Mouse (Mus musculus) lung, postnatal 36 days (tissue): ENCODE measurements around the gene Tmem165.

Experiments used
- DNase-seq: peaks from one replicate; pipeline ENCODE4 v3.0.0; 2022; ENCODE audit warnings: mixed read lengths

Tmem165 gene

DNA sequence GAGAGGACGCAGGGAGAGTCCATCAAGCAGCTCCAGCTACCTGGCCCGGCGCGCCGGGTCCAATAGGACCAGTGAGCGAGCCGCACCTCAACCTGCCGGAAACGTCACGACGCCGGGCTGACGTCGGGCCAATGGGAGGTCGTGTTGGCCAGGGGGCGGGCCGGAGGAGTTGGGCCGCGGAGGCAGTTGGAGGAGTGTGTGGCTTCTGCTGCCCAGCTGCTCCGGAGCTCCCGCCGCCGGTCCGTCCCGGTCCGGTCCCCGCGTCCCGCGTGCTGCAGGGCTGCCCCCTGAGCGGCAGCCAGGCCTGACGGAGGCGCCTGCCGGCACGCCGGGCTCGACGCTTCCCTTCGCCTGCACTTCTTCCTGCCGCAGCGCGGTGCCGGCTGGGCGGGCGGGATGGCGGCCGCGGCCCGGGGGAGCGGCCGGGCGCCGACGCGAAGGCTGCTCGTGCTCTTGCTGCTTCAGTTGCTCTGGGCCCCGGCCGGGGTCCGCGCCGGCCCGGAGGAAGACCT is at the start of gene Tmem165:
Tmem165 (plus strand) TSS at position 131 of the 512 bp plus-strand sequence.
- peak; percentile 96 for DNase-seq

DNA sequence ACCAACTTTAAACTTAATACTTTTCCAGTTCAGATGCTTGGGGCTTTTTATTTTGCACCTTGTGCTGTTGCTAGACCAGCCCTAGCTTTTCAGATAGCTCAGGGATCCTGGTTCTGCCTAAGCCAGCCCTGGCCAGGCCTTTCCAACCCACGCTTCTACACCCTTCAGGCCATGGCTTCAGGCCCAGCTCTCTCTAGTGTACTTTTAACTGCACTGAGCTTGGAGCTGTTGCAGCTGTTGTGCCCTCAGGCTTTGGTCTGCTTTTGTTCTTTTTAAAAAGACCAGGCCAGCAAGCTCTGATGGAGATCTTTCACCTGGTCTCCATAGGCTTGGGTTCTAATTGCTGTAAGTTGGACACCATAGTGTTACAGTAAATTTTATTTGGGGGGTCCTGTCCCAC is 48.0 kb upstream of the Tmem165 start:
- peak; percentile 63 for DNase-seq

DNA sequence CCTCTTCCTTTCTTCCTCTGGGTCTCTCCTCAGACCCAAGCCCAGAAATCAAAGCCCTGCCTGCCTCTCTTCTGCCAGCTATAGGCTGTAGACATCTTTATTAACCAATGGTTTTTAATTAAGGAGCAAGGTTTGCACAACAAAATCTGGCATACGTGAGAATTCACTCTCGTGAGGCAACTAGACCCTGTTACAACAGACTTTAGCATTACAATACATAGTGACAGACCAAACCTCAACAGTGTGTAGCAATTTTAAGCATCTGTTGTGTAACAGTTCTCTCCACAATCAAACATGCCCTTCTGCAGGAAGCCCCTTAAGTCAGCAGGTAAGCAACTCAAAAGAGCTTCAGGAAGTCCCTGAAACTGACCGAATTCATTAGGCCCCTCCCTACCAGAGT is 47.4 kb upstream of the Tmem165 start:
- peak; percentile 40 for DNase-seq

DNA sequence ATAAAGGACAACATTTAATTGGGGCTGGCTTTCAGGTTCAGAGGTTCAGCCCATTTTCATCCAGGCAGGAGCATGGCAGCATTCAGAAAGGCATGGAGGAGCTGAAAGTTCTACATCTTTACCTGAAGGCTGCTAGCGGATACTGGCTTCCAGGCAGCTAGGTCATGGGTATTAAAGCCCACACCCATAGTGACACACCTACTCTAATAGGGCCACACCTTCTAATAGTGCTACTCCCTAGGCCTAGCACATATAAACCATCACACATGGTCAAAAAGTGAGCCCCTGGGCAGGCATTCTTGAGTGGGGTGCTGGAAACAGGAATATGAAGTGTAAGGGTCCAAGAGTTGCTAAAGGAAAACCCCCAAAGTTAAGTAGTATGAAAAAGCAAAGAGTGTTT is 46.1 kb upstream of the Tmem165 start:
- no peak for DNase-seq

DNA sequence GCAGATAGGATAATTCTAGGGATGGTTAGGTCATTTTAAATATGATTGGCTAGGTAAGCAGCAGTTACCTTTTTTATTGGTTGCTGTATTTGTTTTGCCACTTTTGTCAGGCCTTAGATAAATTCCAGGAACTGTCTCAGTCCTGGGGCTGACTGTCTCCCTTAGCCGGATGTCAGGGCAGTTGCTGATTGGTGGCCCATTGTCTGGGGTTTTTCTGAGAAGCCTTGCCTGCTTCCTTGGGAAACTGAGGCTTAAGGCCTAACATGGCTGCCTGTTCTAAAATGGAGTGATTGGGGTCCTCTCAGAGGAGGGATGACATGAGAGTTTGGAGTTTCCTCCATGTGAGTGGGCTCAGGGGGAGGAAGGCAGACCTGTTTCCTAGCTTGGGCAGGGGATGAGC is 45.6 kb upstream of the Tmem165 start:
- no peak for DNase-seq

DNA sequence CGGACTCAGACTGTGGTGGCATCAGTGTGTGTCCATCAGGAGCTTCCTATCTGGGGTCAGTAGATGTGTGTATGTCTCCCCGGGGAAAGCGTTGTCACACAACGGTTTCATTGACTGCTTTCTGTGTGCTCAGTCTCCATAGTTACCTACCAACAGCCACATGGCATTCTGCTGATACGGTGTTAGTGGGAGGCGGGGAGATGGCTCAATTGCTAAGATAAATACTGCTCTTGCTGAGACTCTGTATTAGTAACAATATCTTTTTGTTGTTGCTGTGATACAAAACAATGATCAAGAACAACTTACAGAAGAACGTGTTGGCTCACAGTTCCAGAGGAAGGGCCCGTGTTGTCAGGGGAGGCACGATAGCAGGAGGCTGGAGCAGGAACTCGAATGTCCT is 45.2 kb upstream of the Tmem165 start:
- DNase-seq: peak; percentile 7

DNA sequence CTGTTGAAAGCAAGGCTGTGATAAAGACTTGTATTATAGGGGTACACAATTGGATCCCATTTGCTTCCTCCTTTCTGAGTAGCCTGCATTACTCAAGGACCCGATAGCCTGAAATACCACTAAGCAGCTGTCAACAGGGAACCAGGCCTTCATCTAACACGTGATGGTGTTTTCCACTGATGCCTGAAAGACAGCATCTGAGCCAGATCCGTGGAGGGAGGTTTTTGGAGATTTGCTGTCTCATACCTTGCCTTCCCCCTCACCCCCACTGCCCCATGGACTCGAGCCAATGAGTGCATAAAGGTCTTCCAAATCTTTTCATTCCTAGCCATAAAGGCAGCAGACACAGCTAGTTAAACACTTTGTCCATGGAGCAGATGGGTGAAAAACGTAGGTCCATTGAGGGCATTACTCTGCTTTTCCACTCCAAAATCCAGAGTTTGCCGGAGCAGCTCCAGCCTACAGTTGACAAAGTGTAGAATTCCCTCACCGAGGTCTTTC is 44.5 kb upstream of the Tmem165 start:
- peak; percentile 47 for DNase-seq

DNA sequence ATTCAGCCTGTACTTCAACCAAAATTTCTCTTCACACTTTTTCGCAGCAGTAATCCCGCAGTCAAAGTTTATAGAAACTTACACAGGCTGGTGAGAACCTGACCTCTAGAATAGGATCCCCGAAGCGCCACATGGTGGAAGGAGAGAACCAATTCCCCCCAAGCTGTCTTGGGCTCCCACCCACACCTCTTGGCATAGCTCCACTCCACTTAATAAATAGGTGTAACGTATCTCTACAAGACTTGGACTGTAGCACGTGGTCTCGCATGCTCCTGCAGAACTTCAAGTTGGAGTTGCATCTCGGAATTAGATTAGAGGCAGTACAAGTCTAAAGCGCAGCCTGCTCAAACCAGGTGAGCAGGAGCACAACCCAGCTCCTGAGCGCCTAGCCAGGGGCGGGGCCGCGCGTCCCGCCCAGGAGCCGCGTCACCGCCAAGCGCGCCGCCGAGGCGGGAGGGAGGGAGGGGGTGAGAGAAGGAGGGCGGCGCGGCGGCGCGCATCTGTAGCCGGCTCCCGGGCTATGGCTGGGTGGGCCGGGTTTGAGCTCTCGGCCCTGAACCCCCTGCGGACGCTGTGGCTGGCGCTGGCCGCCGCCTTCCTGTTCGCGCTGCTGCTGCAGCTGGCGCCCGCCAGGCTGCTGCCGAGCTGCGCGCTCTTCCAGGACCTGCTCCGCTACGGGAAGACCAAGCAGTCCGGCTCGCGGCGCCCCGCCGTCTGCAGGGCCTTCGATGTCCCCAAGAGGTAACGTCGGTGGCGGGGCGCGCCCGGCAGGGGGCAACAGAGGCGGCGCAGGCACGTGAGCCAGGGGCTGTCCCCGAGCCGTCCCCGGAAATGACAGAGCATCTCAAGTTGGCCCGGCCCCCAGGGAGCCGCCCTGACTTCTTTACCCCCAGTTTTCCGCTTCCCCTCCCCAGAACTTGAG is 43.6 kb upstream of the Tmem165 start, which contains the start of gene Srd5a3:
Srd5a3 (plus strand) TSS at position 464 of the 922 bp plus-strand sequence.
- peak; percentile 98 for DNase-seq

DNA sequence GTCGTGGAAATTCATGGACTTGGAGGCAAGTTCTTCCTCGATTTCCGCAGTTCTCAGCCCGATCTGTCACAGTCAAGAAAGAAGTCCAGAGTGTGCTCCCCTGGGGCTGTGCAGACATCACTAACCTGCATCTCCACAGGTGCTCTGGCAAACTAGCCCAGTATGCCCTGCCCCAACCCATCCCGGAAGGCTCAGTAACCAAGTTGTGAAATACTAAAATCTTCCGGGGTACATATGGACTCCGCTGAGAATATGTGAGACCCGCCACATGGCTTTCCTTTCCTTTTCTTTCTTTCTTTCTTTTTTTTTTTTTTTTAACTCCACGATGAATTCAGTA is 43.0 kb upstream of the Tmem165 start:
- DNase-seq: no peak

DNA sequence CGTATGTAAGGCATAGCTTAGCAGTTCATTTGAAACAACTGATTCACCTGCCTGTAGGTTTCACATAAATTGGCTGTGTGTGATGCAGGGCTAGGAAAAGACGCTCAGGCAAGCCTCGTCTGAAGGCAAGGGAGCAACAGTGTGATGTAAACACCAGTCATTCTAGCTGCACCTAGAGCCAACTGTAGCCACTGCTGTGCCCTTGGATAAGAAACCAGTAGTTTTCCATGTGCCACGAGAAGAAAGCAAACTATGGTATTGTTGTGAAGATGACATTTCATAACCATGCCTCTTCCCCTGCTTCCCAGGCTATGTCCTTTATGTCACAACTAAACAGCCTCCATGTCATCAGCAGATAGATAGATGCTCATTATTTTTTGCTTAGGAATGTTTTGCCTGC is 40.3 kb upstream of the Tmem165 start:
- DNase-seq: no peak

DNA sequence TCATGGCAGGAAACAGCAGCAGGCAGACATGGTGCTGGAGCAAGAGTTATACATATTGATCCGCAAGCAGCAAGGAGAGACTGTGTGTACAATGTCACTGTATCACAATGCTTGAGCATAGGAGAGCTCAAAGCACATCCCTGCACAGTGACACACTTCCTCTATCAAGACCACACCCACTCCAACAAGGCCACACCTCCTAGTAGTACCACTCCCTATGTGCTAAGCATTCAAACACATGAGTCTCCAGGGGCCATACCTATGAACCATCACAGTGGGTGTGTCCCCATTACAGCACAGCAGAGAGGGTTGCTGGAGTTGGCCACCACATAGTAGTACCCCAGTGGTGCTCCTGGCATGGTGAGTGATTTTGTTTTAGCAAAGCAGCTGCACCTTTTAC is 37.3 kb upstream of the Tmem165 start:
- no peak for DNase-seq

DNA sequence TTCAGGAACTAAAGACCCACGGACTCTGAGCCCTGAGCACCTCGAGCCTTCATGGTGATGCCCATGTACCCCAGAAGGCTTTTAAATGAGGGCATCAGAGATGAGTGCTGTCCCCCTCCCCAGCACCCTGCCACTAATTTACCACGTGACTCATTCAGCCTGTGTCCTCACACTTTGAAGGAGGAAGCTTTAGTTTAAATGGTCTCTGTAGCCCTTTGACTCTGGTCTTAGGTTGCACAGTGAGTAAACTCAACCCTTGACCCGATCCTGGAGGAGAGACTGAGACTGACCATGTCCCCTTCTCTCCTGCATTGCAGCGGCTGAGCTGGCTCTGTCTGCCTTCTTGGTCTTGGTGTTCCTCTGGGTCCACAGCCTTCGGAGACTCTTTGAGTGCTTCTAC is 34.2 kb upstream of the Tmem165 start:
- DNase-seq: no peak

DNA sequence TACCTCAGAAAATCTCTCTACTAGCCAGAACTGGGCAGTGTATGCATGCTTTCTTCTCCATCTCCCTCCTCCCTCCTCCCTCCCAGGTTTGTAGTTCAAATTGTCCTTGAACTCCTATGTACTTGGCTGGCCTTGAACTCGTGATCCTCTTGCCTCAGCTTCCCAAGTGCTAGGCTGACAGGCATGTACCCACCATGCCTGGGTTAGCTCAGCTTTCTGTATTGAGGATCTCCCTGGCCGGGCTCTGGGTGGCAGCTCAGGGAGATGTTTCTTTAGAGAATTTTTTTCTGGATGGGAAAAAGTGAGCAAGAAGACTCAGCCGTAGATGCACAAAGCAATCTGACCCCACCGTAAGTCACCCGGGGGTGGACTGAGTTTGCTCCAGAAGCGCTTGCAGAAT is 30.7 kb upstream of the Tmem165 start:
- no peak for DNase-seq

DNA sequence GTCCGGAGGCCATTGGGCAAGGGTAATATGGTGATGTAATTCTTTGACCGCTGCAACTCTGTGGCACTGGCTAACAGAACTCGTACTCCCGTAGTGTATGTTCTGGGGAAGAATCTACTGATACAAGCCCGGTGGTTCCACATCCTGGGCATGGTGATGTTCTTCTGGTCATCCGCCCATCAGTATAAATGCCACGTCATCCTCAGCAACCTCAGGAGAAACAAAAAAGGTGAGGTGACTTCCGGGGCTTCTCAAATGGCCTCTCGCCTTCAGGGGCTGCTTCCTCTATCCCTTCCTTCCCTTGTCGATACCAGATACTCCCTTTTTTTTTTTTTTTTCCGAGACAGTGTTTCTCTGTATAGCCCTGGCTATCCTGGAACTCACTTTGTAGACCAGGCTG is 30.2 kb upstream of the Tmem165 start:
- no peak for DNase-seq

DNA sequence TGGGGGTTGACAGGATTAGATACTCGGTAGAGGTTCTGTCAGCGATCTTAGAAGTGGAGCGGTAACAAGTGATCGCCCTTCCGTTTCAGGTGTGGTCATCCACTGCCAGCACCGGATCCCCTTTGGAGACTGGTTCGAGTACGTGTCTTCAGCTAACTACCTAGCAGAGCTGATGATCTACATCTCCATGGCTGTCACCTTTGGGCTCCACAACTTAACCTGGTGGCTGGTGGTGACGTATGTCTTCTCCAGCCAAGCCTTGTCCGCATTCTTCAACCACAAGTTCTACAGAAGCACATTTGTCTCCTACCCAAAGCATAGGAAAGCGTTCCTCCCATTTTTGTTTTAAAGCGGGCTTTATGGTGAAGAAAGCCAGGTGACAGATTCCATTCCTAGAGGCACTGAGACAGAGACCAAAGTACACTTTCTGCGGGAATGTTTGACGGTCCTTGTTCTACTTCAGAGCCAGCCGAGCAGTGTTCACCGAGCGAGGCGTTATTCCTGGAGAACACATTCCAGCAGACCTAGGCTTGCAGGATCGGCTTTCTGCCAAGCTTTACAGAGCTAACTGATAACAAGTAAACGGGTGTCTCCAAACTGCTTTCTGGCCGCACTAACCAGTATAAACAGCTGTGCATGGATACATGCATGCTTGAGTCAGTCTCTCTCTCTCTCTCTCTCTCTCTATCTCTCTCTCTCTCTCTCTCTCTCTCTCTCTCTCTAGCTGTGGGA is 29.1 kb upstream of the Tmem165 start:
- DNase-seq: peak; percentile 41

DNA sequence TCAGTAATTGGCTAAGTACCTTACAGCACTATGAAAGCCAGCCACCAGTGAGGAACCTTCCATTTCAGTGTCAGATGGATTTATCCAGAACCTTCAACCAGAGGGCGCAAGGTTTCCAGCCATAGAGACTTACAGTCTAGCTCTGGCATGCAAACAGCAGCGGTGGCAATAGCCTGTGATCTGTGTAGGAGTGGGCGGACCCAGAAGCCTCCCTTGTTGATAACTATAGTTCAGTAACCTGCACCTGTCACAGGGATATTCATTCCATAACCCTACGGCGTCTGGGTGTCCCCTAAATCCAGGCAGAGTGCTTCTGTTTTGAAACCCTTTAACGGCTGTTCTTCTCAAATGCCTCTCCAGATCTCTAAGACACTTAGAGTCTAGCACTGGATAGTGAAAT is 24.1 kb upstream of the Tmem165 start:
- no peak for DNase-seq

DNA sequence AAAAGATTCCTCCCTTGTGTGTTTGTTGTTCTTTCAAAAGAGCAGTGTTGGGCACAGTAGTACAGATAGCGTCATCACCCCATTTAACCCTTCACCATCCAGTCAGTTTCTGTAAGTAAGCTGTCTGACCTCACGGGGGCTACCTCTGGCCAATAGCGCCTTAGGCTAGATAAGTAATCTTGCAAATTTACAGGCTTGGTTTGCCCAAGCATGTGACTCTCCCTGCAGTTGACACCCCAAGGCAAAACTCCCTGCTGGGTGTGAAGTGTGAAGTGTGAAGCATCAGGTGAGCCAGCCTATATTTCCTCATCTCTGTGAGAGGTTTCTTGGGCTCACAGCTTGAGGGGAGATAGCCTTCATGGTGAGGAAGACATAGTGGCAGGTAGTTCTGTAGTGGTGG is 23.6 kb upstream of the Tmem165 start:
- no peak for DNase-seq

DNA sequence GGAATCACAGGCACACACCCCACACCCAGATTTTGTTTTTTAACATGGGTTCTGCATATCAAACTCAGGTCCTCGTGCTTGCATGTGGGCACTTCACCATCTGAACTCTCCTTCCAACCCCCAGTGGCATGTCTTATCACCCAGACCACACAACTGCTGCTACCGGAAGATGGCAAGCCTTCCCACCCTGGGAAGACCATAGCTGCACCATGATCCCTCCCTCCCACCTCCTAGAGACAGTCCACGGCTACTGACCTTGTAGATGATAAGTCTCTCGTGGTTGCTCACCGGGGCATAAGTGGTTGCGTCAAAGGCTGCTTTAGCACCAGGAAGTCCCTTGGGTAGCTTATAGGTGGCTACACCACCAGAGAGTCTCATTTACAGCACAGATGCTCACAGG is 22.2 kb upstream of the Tmem165 start:
- no peak for DNase-seq

DNA sequence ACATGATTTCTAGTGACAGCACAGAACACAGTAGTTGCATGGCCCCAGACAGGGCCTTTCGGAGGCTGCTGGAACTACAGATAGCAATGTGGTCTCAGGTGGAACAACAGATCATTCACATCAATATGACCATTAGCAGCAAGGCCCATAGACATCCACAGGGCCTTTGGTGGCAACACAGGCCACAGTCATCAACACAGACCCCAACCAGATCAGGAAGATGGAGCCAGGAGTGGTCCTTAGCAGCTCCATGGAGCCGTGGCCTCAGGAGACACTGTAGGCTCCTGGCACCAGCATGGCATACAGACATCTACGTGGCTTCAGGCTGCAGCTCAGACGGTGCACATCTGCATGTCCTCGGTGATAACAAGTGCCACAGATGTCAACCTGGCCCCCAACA is 20.8 kb upstream of the Tmem165 start:
- no peak for DNase-seq

DNA sequence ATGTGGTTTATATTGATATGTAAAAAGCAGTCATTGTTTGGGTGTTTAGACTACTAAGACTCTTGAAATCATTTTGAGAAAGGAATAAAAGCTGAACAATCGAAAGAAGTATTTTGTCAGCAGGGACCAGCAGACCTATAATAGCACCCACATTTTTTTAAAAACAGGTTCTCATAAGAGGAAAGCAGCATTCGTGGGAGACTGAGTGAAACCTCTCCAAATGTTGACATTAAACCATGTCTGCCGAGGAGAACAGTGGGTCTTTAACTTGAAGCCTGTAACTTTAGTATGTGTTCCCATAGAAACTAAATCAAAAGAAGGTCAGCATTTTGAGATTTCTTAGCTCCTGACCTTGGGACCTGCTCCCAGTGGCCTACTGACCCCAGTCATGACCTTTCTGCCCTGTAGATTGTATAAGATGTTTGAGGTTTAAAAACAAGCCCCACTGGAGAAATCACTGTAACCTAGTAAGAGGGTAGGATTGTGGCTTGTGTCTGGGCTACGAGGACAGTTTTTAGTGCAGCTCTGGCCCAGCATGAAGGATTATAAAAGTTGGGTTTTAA is 19.8 kb upstream of the Tmem165 start:
- no peak for DNase-seq

DNA sequence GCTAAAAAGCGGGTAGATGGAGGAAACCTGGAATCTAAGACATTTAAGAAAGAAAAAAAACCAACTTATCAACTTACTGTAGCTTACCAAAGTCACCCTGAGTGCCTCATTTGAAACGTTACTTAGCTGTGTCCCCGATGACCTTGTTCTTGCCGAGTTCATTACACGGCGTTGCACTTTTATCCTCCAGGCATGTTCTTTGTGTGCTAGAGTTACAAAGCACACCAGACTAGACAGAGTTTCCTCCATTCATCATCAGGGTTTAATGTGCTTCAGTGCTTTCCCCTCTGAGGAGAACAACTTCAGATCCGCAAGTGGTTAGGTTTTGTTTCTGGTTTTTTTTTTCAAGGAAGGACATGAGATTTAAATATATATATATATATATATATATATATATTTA is 18.9 kb upstream of the Tmem165 start:
- no peak for DNase-seq

DNA sequence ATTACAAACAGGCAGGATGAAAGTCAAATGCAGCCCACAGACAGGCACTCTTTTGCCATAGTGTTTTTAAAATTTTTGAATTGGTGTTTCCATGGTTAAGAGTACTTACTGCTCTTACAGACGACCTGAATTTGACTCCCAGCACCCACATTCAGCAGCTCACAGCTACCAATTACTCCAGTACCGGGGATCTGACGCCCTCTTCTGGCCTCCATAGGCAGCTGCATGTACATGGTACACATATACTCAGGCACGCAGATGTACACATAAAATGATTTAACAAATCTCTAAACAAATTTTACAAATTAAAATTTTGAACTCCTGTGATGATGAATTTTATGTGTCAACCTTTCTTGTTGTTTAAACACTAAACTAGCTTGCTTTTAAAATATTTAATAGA is 13.2 kb upstream of the Tmem165 start:
- DNase-seq: no peak

DNA sequence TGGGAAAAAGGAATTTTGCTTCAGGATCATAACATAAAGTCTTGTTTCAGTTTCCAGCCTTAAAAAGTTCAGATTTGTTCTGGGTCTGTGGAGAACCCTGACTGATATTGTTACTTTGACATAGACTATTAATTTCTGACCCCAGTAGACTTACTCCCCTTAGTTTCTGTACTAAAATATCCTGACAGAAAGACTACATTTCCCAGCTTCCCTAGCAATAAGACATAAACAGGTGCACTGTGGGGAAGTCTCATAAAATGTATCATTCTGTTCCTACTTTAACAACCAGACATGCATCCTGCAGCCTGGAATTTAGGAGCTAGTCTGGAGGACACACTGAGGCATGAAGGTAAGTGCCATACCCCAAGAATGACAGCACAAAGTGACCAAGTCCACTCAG is 12.6 kb upstream of the Tmem165 start:
- no peak for DNase-seq

DNA sequence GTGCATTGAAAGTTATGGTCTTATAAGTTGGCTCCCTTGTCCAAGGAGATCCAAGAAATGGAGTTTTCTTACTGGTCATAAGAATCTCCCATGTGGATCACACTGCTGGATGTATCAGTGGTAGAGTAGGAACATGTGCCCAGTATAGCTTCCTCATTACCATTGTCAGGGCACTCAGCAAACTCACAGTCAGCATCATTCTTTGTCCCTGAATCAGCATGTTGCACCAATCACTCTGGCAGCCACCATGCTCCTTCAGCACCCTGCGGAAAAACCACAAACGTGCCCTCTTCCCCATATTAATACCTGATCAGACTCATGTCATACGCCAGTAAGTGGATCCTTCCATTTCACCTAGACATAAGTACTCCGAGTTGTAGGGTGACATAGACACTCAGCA is 8.6 kb upstream of the Tmem165 start:
- DNase-seq: no peak
